Mouse (Mus musculus) liver, embryonic 16.5 days (tissue): ENCODE measurements around the gene Slc25a15. TPM values are rescaled to one million over a fixed set of nuclear protein-coding genes. Genes with fewer than 3 reads are reported as not detected.

Source experiments
- ATAC-seq: fragments of 200-750 bp; cut with Nextera tagmentation; 2 replicates; pipeline ENCODE4 v1.8.0; 2017; ENCODE audit warnings: low read depth, mild to moderate bottlenecking, moderate number of reproducible peaks, moderate library complexity
- H3K27ac ChIP-seq: fragments of 300-500 bp; sonication (generic); 2 replicates; pipeline ENCODE4 v1.5.1; 2014; ENCODE audit warnings: mild to moderate bottlenecking, low read length
- H3K27me3 ChIP-seq: fragments of 300-500 bp; sonication (generic); 2 replicates; pipeline ENCODE4 v1.6.1; 2014; ENCODE audit warnings: low read depth, low read length, mixed read lengths; ENCODE audit not compliant: control insufficient read depth, insufficient read depth
- H3K36me3 ChIP-seq: fragments of 300-500 bp; sonication (generic); 2 replicates; pipeline ENCODE4 v1.6.1; 2014; ENCODE audit warnings: mild to moderate bottlenecking; ENCODE audit not compliant: control insufficient read depth, insufficient read depth
- H3K4me1 ChIP-seq: fragments of 300-500 bp; sonication (generic); 2 replicates; pipeline ENCODE4 v1.6.1; 2014; ENCODE audit warnings: low read depth, low read length, mixed read lengths; ENCODE audit not compliant: control insufficient read depth
- H3K4me2 ChIP-seq: fragments of 300-500 bp; sonication (generic); 2 replicates; pipeline ENCODE4 v1.6.1; 2014; ENCODE audit warnings: low read depth, low read length, mixed read lengths
- H3K4me3 ChIP-seq: fragments of 300-500 bp; sonication (generic); 2 replicates; pipeline ENCODE4 v1.5.1; 2014; ENCODE audit warnings: low read depth, mild to moderate bottlenecking, low read length
- H3K9ac ChIP-seq: fragments of 300-500 bp; sonication (generic); 2 replicates; pipeline ENCODE4 v1.6.1; 2014; ENCODE audit warnings: low read depth, low read length
- H3K9me3 ChIP-seq: fragments of 300-500 bp; sonication (generic); replicated peaks from 2 replicates; pipeline ENCODE4 v1.6.1; 2016; ENCODE audit warnings: low read length; ENCODE audit not compliant: control insufficient read depth
- WGBS: fragments of 180-500 bp; shearing (Covaris S2); extraction: QIAGEN DNeasy Blood & Tissue Kit; methylation state at CpG from one replicate; pipeline ENCODE4 v1.1.7; 2014; ENCODE audit not compliant: insufficient replicate concordance; 5-methylcytosine and 5-hydroxymethylcytosine counted together
- polyA plus RNA-seq: library from polyadenylated mRNA; unstranded; fragments of >200 nt; fragmentation: Nextera tagmentation; extraction: Ambion mirVana; gene quantifications from 2 replicates; pipeline ENCODE4 v1.2.1, GENCODE M21; 2015

The Slc25a15 gene
- polyA plus RNA-seq, 1 experiment from 2014 or later, result 27.4 TPM

DNA sequence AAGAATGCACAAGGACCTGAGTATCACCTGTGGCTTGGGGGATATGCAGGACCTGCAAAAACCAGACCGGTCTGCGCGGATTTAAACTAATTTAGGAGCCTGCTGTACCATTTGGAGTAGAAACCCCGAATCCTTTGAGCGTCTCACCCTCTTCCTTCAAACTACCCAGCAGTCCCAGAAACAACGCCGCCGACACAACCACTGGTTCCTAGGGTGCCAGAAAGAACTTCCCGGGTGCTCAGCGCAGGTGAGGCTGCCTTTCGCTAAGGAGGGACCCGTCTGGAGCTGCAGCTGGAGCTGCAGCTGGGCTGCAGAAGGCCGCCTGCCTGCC is 621 bp downstream of the Slc25a15 start:
- Histone ChIP-seq H3K4me3 (peak overlapping the region; percentile 76), H3K9me3 (no peaks in the 10 kb centered on the region), H3K4me2 (peak overlapping the region; percentile 84), H3K27ac (peak overlapping the region; percentile 65), H3K36me3 (no peaks in the 10 kb centered on the region), H3K4me1 (peaks cover 13% of the 10 kb centered on the region), H3K27me3 (no peaks in the 10 kb centered on the region), H3K9ac (peak overlapping the region; percentile 64)
- under 1% methylated on average over 13 of the region's 13 CpGs for WGBS
- ATAC-seq, result no peak

DNA sequence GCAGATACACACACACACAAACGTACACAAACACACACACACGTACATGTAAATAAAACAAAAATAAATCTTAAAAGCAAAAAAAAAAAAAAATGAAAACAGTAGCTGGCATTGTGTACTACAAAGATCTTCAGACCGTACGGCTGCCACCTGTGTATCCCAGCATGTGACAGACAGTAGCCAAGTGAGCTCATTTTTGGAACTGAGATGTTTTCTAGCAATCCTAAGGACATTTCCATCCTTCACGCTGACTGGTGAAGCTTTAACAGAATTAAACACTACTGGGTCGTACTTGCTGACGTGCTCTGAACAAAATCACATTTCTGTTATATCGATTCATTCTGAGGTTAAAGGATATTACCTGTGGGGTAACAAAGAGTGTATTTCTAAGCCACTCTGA is 3.1 kb downstream of the Slc25a15 start:
- Histone ChIP-seq H3K27ac (peak overlapping the region; percentile 45; the same call in 1 of the 2 replicates), H3K4me1 (peaks cover 16% of the 10 kb centered on the region), H3K4me2 (no peak overlapping the region), H3K36me3 (peaks cover 3% of the 10 kb centered on the region; the same call in 1 of the 2 replicates), H3K9me3 (no peaks in the 10 kb centered on the region), H3K9ac (no peak overlapping the region), H3K27me3 (no peaks in the 10 kb centered on the region), H3K4me3 (no peak overlapping the region)
- ATAC-seq, result no peak
- WGBS, result 76% methylated on average over 8 of the region's 8 CpGs

DNA sequence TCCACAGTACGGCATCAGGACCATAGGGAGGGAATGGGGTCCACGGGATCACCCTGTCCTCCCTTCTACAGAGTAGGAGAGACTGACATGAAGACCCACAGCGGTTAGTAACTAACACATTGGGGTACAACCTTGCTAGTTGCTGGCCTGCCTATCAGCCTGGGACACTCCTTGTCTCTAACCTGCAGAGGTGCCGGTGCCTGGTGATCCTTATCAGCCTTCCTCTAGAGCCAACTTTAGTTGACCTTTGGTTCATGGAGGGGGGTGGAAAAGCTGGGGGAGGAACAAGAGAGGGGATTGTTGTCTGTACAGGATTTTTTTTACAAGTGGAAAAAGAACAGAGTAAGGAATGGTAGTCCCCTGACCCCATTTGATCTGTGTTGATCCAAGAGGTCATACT is 3.9 kb downstream of the Slc25a15 start:
- ATAC-seq, result no peak
- H3K9ac ChIP-seq, result no peak overlapping the region

DNA sequence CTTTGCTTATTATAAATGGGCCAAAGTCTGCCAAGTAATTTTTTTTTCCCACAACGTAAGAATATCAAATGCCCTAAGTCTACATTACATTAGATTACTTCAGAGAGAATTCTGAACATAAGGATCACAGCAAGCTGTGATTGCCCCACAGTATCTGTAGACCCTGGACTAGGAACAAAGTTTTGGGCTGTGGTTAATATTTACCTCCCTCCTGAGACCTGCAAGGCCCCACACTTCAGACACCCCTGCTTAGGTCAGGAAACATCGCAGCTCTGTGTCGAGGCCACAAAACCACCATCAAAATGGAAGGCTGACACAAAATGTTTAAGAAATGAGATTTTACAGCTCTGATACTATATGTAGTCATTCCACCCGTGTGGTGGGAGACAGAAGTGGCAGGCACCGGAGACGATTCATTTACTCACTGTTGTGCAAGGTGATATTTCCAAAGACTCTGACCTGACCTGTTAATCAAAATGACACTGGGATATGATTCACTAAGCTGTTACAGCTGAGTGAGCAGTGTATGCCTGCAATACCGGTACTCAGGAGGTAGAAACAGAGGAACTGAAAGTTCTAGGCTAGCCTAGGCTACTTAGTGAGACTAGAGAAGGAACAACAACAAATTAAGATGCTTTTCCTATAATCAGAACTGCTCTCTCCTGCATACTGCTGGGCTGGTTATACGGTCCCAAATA is 7.5 kb downstream of the Slc25a15 start:
- no peak overlapping the region for H3K4me2 ChIP-seq
- whole genome bisulfite sequencing, result 62% methylated on average over 8 of the region's 8 CpGs

More for the DNA sequence above, 3.9 kb downstream of the Slc25a15 start:
- 34% methylated on average over 4 of the region's 4 CpGs for WGBS
- H3K4me1 ChIP-seq, result peaks cover 19% of the 10 kb centered on the region
- no peaks in the 10 kb centered on the region for H3K9me3 ChIP-seq
- no peak overlapping the region for H3K4me3 ChIP-seq
- no peak overlapping the region; the same call in 1 of the 2 replicates for H3K4me2 ChIP-seq
- H3K36me3 ChIP-seq, result peaks cover 3% of the 10 kb centered on the region; the same call in 1 of the 2 replicates
- no peak overlapping the region; the same call in 1 of the 2 replicates for H3K27ac ChIP-seq
- no peaks in the 10 kb centered on the region for H3K27me3 ChIP-seq

DNA sequence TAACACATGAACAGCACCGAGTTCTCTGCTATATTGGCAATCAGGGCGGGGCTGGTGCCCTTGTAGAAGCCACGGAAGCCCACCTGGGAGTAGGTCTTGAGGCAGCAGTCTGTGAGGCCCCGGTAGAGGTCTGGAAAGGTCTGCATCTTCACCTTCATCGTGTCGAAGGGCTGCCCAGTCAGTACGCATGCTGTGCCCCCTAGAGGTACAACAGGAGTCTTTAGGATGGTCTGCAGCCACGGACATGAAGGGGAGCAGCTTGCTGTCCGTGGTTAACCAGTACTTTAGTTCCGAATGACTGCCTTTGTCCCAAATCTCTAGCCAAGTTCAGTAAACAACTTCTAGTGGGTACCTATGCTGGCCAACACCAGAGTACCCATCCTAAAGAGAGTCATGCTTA is 8.5 kb downstream of the Slc25a15 start:
- no peak overlapping the region for H3K9ac ChIP-seq
- no peak overlapping the region for H3K4me3 ChIP-seq
- H3K4me2 ChIP-seq, result no peak overlapping the region
- WGBS, result 68% methylated on average over 10 of the region's 10 CpGs
- H3K27ac ChIP-seq, result peak overlapping the region; percentile 63
- H3K27me3 ChIP-seq, result no peaks in the 10 kb centered on the region
- peaks cover 13% of the 10 kb centered on the region for H3K4me1 ChIP-seq
- no peak for ATAC-seq
- H3K9me3 ChIP-seq, result no peaks in the 10 kb centered on the region
- peaks cover 7% of the 10 kb centered on the region; the same call in 1 of the 2 replicates for H3K36me3 ChIP-seq

More for the DNA sequence above, 7.5 kb downstream of the Slc25a15 start:
- Histone ChIP-seq H3K9me3 (no peaks in the 10 kb centered on the region), H3K36me3 (peaks cover 7% of the 10 kb centered on the region; the same call in 1 of the 2 replicates), H3K9ac (no peak overlapping the region), H3K4me1 (peaks cover 14% of the 10 kb centered on the region), H3K27me3 (no peaks in the 10 kb centered on the region), H3K4me3 (no peak overlapping the region), H3K27ac (peak overlapping the region; percentile 65)
- ATAC-seq, result peak; percentile 89

DNA sequence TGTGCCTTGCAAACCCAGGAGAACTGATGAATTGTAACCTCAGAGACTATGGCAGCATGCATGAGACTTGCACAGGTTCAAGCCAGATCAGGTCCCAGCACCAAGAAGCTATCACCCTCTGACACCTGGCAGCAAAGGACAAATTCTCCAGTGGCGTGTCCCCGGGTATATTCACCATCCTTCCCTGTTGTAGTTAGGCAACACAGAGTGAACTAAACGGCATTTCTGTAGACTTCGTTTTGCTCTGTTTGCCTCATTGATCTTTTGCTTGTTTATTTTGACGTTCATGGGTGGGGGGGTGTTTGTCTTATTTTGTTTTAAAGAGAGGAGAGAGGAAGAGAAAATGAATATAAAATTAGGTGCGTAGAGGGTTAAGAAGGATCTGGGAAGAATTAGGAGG is 13.2 kb downstream of the Slc25a15 start:
- WGBS, result 59% methylated on average over 6 of the region's 6 CpGs
- no peaks in the 10 kb centered on the region for H3K27me3 ChIP-seq
- peaks cover 18% of the 10 kb centered on the region for H3K36me3 ChIP-seq
- no peak overlapping the region for H3K4me3 ChIP-seq
- ATAC-seq, result no peak
- no peak overlapping the region for H3K9ac ChIP-seq
- no peak overlapping the region for H3K27ac ChIP-seq
- H3K9me3 ChIP-seq, result 0 out of 2 replicates have a peak, but pooled peaks cover 2% of the 10 kb centered on the region
- H3K4me2 ChIP-seq, result no peak overlapping the region
- H3K4me1 ChIP-seq, result peaks cover 2% of the 10 kb centered on the region

DNA sequence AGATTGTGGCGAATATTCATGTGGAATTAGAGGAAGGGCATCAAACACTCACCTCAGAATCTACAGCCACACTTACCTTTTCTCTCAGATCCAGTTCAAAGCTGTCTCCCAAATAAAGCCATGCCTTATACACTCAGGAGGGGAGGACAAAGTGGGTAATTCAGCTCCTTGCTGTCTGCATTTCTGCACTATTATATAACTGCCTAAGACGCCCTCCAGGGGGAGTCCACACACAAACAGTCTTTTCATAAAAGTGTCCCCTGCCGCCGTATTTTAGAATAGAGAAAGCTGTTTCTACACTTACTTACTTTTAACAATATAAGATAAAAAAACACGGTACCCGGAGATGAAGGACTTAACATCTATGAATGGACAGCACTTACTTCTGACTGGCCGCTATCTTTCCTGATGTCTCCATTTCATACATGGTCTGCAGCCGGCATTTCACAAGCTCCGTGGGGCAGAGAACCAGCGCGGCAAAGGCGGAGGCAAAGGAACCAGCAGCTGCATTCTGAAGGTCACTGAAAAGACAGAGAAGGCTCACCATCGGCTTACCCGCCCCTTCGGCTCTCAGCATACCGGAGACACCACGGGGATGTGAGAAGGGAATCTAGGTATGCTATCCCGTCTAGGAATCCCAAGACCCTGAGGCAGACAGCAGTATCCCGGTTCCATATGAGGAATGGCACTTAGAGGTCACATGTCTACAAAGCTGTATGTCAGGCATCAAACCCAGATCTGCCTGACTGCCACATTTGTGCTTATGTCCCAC is 15.4 kb downstream of the Slc25a15 start:
- no peak for ATAC-seq
- no peaks in the 10 kb centered on the region for H3K4me1 ChIP-seq
- no peak overlapping the region for H3K4me2 ChIP-seq
- H3K27me3 ChIP-seq, result no peaks in the 10 kb centered on the region
- 0 out of 2 replicates have a peak, but pooled peaks cover 2% of the 10 kb centered on the region for H3K9me3 ChIP-seq
- no peak overlapping the region for H3K27ac ChIP-seq
- no peak overlapping the region for H3K4me3 ChIP-seq
- 78% methylated on average over 19 of the region's 19 CpGs for WGBS
- peaks cover 14% of the 10 kb centered on the region for H3K36me3 ChIP-seq
- H3K9ac ChIP-seq, result no peak overlapping the region

DNA sequence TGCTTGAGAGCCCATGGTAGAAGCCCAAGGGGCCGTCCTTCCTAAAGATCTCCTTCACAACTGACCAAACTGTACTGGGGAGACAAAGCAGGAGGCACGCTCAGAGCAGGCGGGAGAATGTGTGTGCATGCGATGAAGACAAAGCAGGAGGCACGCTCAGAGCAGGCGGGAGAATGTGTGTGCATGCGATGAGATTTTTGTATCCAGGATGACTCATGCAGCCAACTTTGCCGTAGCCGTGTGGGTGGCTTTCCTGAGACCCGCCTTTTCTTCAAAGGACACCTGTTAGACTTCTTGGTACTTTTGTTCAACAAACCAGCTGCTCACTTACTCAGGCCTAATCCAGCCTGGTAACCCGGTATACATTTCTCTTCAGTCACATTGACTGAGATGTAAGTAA is 17.5 kb downstream of the Slc25a15 start:
- Histone ChIP-seq H3K4me2 (no peak overlapping the region), H3K27ac (no peak overlapping the region), H3K27me3 (no peaks in the 10 kb centered on the region), H3K9ac (no peak overlapping the region), H3K4me1 (no peaks in the 10 kb centered on the region), H3K36me3 (peaks cover 17% of the 10 kb centered on the region), H3K9me3 (0 out of 2 replicates have a peak, but pooled peaks cover 2% of the 10 kb centered on the region), H3K4me3 (no peak overlapping the region)
- ATAC-seq, result no peak
- WGBS, result 79% methylated on average over 11 of the region's 11 CpGs

DNA sequence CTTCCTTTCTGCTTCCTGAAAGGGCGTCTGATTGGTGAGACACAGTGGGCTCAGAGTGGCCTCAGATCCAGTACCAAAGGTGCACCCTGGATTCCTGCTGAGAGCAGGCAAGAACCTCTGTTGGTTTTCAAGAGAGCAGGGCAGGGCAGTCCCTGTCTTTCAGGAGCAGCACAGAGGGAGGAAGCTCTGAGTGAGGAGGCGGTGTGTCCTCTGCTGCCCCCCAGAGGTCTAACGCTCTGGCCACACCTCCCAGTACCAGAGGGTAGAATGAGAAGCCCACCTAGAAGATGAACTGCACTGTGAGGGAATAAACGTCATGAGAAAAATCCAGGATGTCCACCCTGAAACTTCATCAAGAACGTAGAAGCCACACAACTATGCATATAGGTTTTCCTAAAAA is 21.5 kb downstream of the Slc25a15 start:
- no peak overlapping the region for H3K27ac ChIP-seq
- peaks cover 10% of the 10 kb centered on the region for H3K36me3 ChIP-seq
- H3K9ac ChIP-seq, result no peak overlapping the region
- no peaks in the 10 kb centered on the region for H3K27me3 ChIP-seq
- H3K4me1 ChIP-seq, result no peaks in the 10 kb centered on the region
- 44% methylated on average over 5 of the region's 5 CpGs for WGBS
- H3K9me3 ChIP-seq, result 0 out of 2 replicates have a peak, but pooled peaks cover 2% of the 10 kb centered on the region
- peak; percentile 59; the same call in 1 of the 2 replicates for ATAC-seq
- H3K4me2 ChIP-seq, result no peak overlapping the region
- H3K4me3 ChIP-seq, result no peak overlapping the region
